Mouse (Mus musculus): Measurements from ENCODE around the gene Rgs6. TPM values are rescaled to one million over a fixed set of nuclear protein-coding genes. Genes with fewer than 3 reads are reported as not detected.

Rgs6 gene
- polyA plus RNA-seq, 1 experiment from 2014 or later: 5.4 TPM

GRCm38 (mm10) chr12:82961111-82961510, 373.0 kb downstream of the Rgs6 start:
- ATAC-seq (ENCODE audit: low FRiP score): no peak
- H3K4me3 ChIP-seq (replicated peaks; ENCODE audit: low read length): no peak overlapping the region
- no peak overlapping the region for H3K4me2 ChIP-seq (replicated peaks)
- H3K9me3 ChIP-seq (ENCODE audit: control insufficient read depth, low read length): no peaks in the 10 kb centered on the region
- 82% methylated on average over 9 of the region's 9 CpGs for WGBS
- no peak for DNase-seq (ENCODE audit: low spot score)
- no peak overlapping the region for H3K27ac ChIP-seq
- H3K9ac ChIP-seq: no peak overlapping the region
- no peaks in the 10 kb centered on the region for H3K4me1 ChIP-seq (replicated peaks; ENCODE audit: control insufficient read depth, insufficient read depth, low read length)
- no peaks in the 10 kb centered on the region for H3K27me3 ChIP-seq (ENCODE audit: control insufficient read depth, insufficient read depth, low read length)
- H3K36me3 ChIP-seq (replicated peaks; ENCODE audit: control insufficient read depth, insufficient read depth): no peaks in the 10 kb centered on the region

- no peak for ATAC-seq (ENCODE audit: low FRiP score)
- Histone ChIP-seq H3K36me3 (replicated peaks; ENCODE audit: control insufficient read depth, insufficient read depth) (no peaks in the 10 kb centered on the region), H3K4me2 (replicated peaks) (no peak overlapping the region), H3K9me3 (ENCODE audit: control insufficient read depth, low read length) (no peaks in the 10 kb centered on the region), H3K4me3 (replicated peaks; ENCODE audit: low read length) (no peak overlapping the region), H3K27me3 (ENCODE audit: control insufficient read depth, insufficient read depth, low read length) (no peaks in the 10 kb centered on the region), H3K4me1 (replicated peaks; ENCODE audit: control insufficient read depth, insufficient read depth, low read length) (no peaks in the 10 kb centered on the region), H3K27ac (no peak overlapping the region), H3K9ac (no peak overlapping the region)
- DNase-seq (ENCODE audit: low spot score): no peak
- 58% methylated on average over 4 of the region's 4 CpGs for WGBS
Observed at GRCm38 (mm10) chr12:82961852-82962251, 373.8 kb downstream of the Rgs6 start.

GRCm38 (mm10) chr12:82970521-82971105, 382.5 kb downstream of the Rgs6 start:
- no peak overlapping the region for H3K4me3 ChIP-seq (replicated peaks; ENCODE audit: low read length)
- 46% methylated on average over 4 of the region's 4 CpGs for WGBS
- no peak for DNase-seq (ENCODE audit: low spot score)

GRCm38 (mm10) chr12:82971176-82971575, 383.1 kb downstream of the Rgs6 start:
- 84% methylated on average over 1 of the region's 1 CpGs for WGBS
- no peaks in the 10 kb centered on the region for H3K27me3 ChIP-seq (ENCODE audit: control insufficient read depth, insufficient read depth, low read length)
- no peaks in the 10 kb centered on the region for H3K36me3 ChIP-seq (replicated peaks; ENCODE audit: control insufficient read depth, insufficient read depth)
- ATAC-seq (ENCODE audit: low FRiP score) (no peak), DNase-seq (ENCODE audit: low spot score) (no peak)
- no peaks in the 10 kb centered on the region for H3K9me3 ChIP-seq (ENCODE audit: control insufficient read depth, low read length)
- no peak overlapping the region for H3K4me3 ChIP-seq (replicated peaks; ENCODE audit: low read length)
- no peaks in the 10 kb centered on the region for H3K4me1 ChIP-seq (replicated peaks; ENCODE audit: control insufficient read depth, insufficient read depth, low read length)
- H3K27ac ChIP-seq: no peak overlapping the region
- H3K9ac ChIP-seq: no peak overlapping the region
- H3K4me2 ChIP-seq (replicated peaks): no peak overlapping the region

More at GRCm38 (mm10) chr12:82970521-82971105, 382.5 kb downstream of the Rgs6 start:
- no peaks in the 10 kb centered on the region for H3K9me3 ChIP-seq (ENCODE audit: control insufficient read depth, low read length)
- no peaks in the 10 kb centered on the region for H3K4me1 ChIP-seq (replicated peaks; ENCODE audit: control insufficient read depth, insufficient read depth, low read length)
- H3K4me2 ChIP-seq (replicated peaks): no peak overlapping the region
- no peak overlapping the region for H3K27ac ChIP-seq
- no peaks in the 10 kb centered on the region for H3K36me3 ChIP-seq (replicated peaks; ENCODE audit: control insufficient read depth, insufficient read depth)
- no peaks in the 10 kb centered on the region for H3K27me3 ChIP-seq (ENCODE audit: control insufficient read depth, insufficient read depth, low read length)
- no peak for ATAC-seq (ENCODE audit: low FRiP score)
- no peak overlapping the region for H3K9ac ChIP-seq

- Histone ChIP-seq H3K27me3 (ENCODE audit: control insufficient read depth, insufficient read depth, low read length) (no peaks in the 10 kb centered on the region), H3K9me3 (ENCODE audit: control insufficient read depth, low read length) (no peaks in the 10 kb centered on the region), H3K9ac (no peak overlapping the region), H3K4me1 (replicated peaks; ENCODE audit: control insufficient read depth, insufficient read depth, low read length) (no peaks in the 10 kb centered on the region), H3K4me3 (replicated peaks; ENCODE audit: low read length) (no peak overlapping the region), H3K4me2 (replicated peaks) (no peak overlapping the region), H3K36me3 (replicated peaks; ENCODE audit: control insufficient read depth, insufficient read depth) (no peaks in the 10 kb centered on the region), H3K27ac (no peak overlapping the region)
- ATAC-seq (ENCODE audit: low FRiP score) (no peak), DNase-seq (ENCODE audit: low spot score) (no peak)
Observed at GRCm38 (mm10) chr12:82972661-82973060, 384.6 kb downstream of the Rgs6 start.

GRCm38 (mm10) chr12:82973771-82974170, 385.7 kb downstream of the Rgs6 start:
- no peak for DNase-seq (ENCODE audit: low spot score)

GRCm38 (mm10) chr12:82978275-82978674, 390.2 kb downstream of the Rgs6 start:
- 92% methylated on average over 3 of the region's 3 CpGs for WGBS
- H3K27ac ChIP-seq: no peak overlapping the region
- H3K9me3 ChIP-seq (ENCODE audit: control insufficient read depth, low read length): no peaks in the 10 kb centered on the region
- no peaks in the 10 kb centered on the region for H3K27me3 ChIP-seq (ENCODE audit: control insufficient read depth, insufficient read depth, low read length)
- no peak for ATAC-seq (ENCODE audit: low FRiP score)
- no peaks in the 10 kb centered on the region for H3K36me3 ChIP-seq (replicated peaks; ENCODE audit: control insufficient read depth, insufficient read depth)
- no peaks in the 10 kb centered on the region for H3K4me1 ChIP-seq (replicated peaks; ENCODE audit: control insufficient read depth, insufficient read depth, low read length)
- no peak overlapping the region for H3K4me2 ChIP-seq (replicated peaks)
- DNase-seq (ENCODE audit: low spot score): no peak
- no peak overlapping the region for H3K9ac ChIP-seq
- no peak overlapping the region for H3K4me3 ChIP-seq (replicated peaks; ENCODE audit: low read length)

More at GRCm38 (mm10) chr12:82973771-82974170, 385.7 kb downstream of the Rgs6 start:
- no peak for ATAC-seq (ENCODE audit: low FRiP score)
- Histone ChIP-seq H3K36me3 (replicated peaks; ENCODE audit: control insufficient read depth, insufficient read depth) (no peaks in the 10 kb centered on the region), H3K27me3 (ENCODE audit: control insufficient read depth, insufficient read depth, low read length) (no peaks in the 10 kb centered on the region), H3K4me2 (replicated peaks) (no peak overlapping the region), H3K9me3 (ENCODE audit: control insufficient read depth, low read length) (no peaks in the 10 kb centered on the region), H3K4me3 (replicated peaks; ENCODE audit: low read length) (no peak overlapping the region), H3K4me1 (replicated peaks; ENCODE audit: control insufficient read depth, insufficient read depth, low read length) (no peaks in the 10 kb centered on the region), H3K9ac (no peak overlapping the region), H3K27ac (no peak overlapping the region)
- WGBS: 97% methylated on average over 3 of the region's 3 CpGs

- Histone ChIP-seq H3K4me2 (replicated peaks) (no peak overlapping the region), H3K4me3 (replicated peaks; ENCODE audit: low read length) (no peak overlapping the region), H3K4me1 (replicated peaks; ENCODE audit: control insufficient read depth, insufficient read depth, low read length) (no peaks in the 10 kb centered on the region), H3K27ac (no peak overlapping the region), H3K27me3 (ENCODE audit: control insufficient read depth, insufficient read depth, low read length) (no peaks in the 10 kb centered on the region), H3K36me3 (replicated peaks; ENCODE audit: control insufficient read depth, insufficient read depth) (no peaks in the 10 kb centered on the region), H3K9me3 (ENCODE audit: control insufficient read depth, low read length) (no peaks in the 10 kb centered on the region), H3K9ac (no peak overlapping the region)
- DNase-seq (ENCODE audit: low spot score): no peak
- WGBS: 81% methylated on average over 4 of the region's 4 CpGs
- no peak for ATAC-seq (ENCODE audit: low FRiP score)
Observed at GRCm38 (mm10) chr12:82982716-82983115, 394.6 kb downstream of the Rgs6 start.

- H3K27ac ChIP-seq: no peak overlapping the region
- no peak for ATAC-seq (ENCODE audit: low FRiP score)
- no peaks in the 10 kb centered on the region for H3K36me3 ChIP-seq (replicated peaks; ENCODE audit: control insufficient read depth, insufficient read depth)
- H3K9me3 ChIP-seq (ENCODE audit: control insufficient read depth, low read length): no peaks in the 10 kb centered on the region
- H3K27me3 ChIP-seq (ENCODE audit: control insufficient read depth, insufficient read depth, low read length): no peaks in the 10 kb centered on the region
- DNase-seq (ENCODE audit: low spot score): no peak
- H3K9ac ChIP-seq: no peak overlapping the region
- H3K4me1 ChIP-seq (replicated peaks; ENCODE audit: control insufficient read depth, insufficient read depth, low read length): no peaks in the 10 kb centered on the region
- no peak overlapping the region for H3K4me2 ChIP-seq (replicated peaks)
- 74% methylated on average over 8 of the region's 8 CpGs for WGBS
- no peak overlapping the region for H3K4me3 ChIP-seq (replicated peaks; ENCODE audit: low read length)
Observed at GRCm38 (mm10) chr12:82985300-82985699, 397.2 kb downstream of the Rgs6 start.

GRCm38 (mm10) chr12:82987661-82988060, 399.6 kb downstream of the Rgs6 start:
- Histone ChIP-seq H3K27ac (no peak overlapping the region), H3K4me2 (replicated peaks) (no peak overlapping the region), H3K9me3 (ENCODE audit: control insufficient read depth, low read length) (no peaks in the 10 kb centered on the region), H3K27me3 (ENCODE audit: control insufficient read depth, insufficient read depth, low read length) (no peaks in the 10 kb centered on the region), H3K36me3 (replicated peaks; ENCODE audit: control insufficient read depth, insufficient read depth) (no peaks in the 10 kb centered on the region), H3K4me1 (replicated peaks; ENCODE audit: control insufficient read depth, insufficient read depth, low read length) (no peaks in the 10 kb centered on the region), H3K4me3 (replicated peaks; ENCODE audit: low read length) (no peak overlapping the region), H3K9ac (no peak overlapping the region)
- DNase-seq (ENCODE audit: low spot score) (no peak), ATAC-seq (ENCODE audit: low FRiP score) (no peak)
- 92% methylated on average over 1 of the region's 1 CpGs for WGBS

All from hindbrain, embryonic 14.5 days (tissue).